Mouse (Mus musculus) liver, adult 2 months (tissue): ENCODE results near the gene Ap1g2.

Source experiments
- CTCF ChIP-seq: fragments of 200-500 bp; IDR thresholded peaks from 2 replicates; pipeline ENCODE4 v1.5.1; 2011; ENCODE audit warnings: low read depth, low read length, control low read depth
- POLR2A ChIP-seq: fragments of 200-500 bp; IDR thresholded peaks from 2 replicates; pipeline ENCODE4 v1.6.1; 2011; ENCODE audit warnings: low read length, control low read depth; ENCODE audit not compliant: insufficient read depth; ENCODE audit errors: extremely low read depth

DNA sequence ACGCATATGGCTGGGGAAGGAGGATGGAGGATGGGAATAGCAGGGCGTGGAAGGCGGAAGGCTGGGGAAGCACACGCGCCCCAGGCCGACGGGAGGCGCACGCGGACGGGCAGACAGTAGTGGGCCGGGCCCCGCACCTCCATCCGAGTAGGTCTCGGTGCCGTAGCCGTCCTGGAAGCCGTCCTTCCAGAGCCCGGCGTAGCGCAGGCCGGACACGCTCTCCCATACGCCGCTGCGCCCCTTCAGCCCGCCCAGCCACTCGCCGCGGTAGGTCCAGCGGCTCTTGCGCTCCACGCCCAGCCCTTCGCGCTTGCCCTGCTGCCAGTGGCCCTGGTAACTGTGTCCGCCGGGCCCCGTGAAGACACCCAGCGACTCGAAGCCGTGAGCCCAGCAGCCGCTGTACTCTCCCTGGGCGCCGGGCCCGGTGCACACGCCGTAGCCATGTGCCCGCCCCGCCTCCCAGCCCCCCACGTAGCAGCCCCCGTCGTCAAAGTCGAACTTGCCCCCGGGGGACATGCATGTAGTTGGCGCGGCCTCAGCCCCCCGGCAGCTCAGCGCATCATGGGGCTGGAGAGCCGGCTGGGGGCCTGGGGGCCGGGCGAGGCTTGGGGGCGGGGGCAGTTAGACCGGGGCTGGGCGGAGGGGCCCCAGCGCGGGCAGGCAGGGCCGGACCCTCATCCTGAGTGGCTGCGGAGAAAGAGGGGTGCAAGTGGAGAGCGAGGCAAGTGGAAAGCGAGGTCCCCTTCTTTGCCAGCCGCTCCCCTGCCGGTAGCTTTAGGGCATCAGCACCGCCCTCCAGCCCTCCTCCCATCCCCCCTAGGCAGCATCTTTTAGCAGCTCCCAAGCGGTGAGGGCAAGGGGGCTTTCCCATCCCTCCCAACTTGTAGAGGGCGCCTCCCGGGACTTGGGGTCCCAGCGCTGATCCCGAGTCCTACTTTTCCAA is 8.6 kb upstream of the Ap1g2 start:
- TF ChIP-seq CTCF (peak; percentile 27; the same call in 1 of the 2 replicates), POLR2A (no peak)
